Mouse (Mus musculus): ENCODE data around the gene Gnb4.

Gene Gnb4

DNA sequence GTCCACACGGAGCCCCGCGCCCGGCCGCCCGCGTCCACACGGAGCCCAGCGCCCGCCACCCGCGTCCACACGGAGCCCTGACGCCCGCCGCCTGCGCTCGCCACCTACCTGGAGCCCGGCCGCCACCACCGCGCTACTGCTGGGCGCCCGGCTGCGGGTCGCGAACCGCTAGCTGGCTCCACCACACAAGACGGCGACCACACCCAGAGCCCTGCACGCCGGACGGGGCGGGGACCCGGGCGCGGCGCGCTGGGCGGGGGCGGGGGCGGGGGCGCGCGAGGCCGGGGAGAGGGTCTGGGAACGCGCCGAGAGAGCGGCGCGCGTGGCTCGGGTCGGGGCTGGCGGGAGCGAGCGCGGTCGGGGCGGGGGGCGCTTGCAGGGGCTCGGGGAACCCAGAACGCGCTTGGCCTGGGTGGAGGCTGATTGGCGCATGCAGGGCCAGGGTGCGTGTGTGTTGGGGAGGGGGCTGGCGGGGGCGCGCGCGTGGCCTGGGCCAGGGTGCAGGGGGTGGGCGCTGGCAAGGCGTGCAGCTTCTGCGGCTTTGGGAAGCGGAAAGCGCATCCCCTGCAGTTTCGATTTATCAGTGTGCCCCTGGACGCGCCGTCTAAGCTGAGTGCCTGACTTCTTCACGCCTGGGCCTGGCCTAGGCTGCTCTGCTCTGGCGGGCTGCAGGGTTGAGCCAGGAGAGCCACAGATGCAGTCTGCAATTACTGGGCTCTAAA, at the start of gene Gnb4:
Gene Gnb4, minus strand, starts transcription at position 255 of the 722 bp plus-strand sequence.
- DNase-seq (ENCODE audit: low spot score): peak; percentile 24

DNA sequence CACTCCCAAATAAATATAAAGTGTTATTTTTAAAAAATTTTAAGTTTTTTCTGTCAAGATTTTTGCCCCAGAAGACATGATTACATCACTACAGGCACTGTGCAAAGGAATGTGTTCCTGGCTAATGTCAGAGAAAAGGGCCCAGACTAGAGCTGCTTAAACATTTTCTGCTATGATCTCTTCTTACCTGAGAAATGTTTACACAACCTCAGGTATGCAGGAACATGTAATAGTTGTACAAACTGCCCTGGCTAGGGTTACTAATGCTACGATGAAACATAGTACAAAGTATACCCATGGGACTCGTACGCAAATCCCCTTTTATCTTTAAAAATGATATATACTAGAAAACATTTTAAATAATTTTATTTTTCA, 45.2 kb upstream of the Gnb4 start:
- DNase-seq (ENCODE audit: low spot score): no peak

DNA sequence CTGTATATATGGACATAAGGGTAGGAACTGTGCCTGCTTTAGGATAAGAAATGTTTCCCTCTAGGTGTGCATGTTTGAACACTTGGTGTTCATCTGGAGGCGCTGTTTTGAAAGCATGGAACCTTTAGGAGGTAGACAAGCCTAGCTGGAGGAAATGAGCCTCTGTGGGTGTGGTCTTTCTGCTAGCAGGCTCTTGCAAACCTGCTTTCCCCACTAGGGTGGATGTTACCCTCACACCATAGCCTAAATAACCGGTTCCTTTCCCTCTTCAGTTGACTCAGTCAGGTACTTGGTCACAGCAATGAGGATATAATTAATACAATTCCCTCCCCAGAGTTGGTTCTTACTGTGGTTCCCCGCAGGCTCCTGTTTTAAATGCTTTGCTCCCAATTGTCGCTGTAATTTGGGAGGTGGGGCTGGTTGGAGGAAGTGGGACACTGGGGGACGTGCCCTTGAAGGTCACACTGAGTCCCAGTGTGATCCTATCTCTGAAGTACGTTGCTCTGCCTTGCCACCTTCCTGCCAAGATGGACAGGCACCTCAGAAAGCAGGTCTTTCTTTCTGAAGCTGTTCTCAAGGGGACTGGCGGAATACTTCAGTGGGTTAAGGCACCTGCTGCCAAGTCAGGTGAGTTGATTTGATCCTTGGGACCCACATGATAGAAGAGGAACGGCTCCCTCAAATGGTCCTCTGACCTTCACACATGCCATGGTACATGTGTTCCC, 44.6 kb upstream of the Gnb4 start:
- DNase-seq (ENCODE audit: low spot score): no peak

DNA sequence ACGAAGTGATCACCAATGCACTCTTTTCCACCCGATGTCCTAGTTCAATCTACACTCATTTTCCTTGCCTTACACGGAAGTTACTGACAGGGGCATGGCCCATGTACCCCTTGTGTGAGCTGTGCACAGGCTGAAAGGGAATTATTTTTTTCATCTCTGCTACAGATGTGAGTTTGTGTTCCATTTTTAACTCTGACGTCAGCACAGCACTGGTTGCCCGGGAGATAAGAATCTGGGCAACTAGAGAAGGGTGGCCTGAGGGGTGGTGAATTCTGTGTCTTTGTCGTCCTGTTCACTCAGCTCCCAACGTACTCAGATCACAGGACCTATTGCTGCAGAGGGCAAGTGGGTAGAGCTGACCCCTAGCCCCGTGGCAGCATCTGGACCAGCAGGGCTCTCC, 43.9 kb upstream of the Gnb4 start:
- DNase-seq (ENCODE audit: low spot score): no peak

DNA sequence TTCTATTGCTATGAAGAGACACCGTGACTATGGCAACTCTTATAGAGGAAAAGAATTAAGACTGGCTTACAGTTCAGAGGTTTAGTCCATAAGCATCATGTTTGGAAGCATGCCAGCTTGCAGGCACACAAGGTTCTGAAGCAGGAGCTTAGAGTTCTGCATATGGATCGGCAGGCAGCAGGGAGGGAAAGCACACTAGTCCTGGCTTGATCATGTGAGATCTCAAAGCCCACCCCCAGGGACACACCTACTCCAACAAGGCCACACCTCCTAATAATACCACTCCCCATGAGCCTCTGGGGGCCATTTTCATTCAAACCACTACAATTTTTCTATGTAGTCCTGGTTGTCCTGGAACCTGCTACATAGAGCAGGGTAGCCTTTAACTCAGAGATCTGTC, 43.1 kb upstream of the Gnb4 start:
- no peak for DNase-seq (ENCODE audit: low spot score)

DNA sequence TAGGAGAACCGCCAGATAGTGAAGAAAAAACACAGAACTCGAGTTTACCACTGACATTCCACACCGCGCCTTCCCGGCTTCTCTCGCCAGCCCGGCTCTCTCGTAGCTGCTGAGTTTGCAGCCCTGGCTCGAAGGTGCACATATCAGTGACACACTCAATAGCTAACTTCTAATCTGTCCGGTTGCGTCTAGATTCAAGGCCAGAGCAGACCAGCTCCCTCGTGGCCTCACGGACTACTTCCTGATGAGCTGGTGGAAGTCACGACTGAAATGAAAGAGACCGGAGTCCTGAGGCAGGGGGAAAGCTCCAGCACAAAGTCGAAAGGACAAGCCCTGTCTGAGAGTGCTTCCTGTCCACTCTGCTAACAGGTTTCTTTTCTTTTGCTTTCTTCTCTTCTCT, 42.4 kb upstream of the Gnb4 start:
- DNase-seq (ENCODE audit: low spot score): no peak

DNA sequence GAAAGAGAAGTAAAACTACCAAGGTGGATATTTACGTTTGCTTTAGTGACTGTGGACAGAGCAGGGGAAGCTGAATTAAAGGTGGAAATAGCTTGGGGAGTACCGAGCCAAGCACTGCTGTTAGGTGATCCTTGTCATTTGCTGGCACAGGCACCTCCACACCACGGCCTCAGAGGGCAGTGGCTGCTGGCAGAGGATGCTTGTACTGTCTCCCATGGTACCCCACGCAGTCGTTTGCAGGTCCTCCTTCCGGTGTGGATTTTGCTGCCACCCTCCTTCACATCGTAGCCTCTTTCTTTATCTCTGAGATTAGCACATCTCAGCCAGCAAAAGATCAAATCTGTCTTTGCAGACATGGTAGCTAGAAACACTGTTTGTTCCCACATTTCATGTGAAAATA, 42.0 kb upstream of the Gnb4 start:
- no peak for DNase-seq (ENCODE audit: low spot score)

DNA sequence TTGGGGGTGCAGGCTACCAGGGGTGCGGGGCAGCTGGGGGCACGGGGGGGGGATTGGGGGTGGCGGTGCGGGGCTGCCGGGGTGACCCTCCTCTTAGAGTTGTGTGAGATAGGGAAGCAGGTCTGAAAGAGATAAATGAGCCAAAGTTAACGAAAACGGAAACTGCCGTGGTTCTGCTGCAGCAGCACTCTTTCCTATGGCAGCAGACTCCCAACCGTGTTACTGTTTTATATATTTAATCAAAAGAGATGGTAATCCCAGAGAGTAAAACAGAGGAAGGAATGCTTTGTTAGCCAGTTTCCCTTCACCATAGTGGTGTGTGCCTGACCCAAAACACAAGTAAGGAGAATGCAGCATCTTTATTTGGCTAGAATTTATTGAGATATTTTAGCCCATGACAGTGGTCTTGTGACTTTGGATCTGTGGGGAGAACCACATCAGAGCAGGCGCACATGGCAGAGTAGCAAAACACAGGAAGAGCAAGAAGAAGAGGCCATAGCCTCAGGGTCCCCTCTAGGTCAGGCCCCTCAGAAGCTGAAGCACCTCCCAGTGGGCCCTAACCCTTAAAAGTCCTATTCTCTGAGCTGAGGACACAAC, 40.1 kb upstream of the Gnb4 start:
- no peak for DNase-seq (ENCODE audit: low spot score)

DNA sequence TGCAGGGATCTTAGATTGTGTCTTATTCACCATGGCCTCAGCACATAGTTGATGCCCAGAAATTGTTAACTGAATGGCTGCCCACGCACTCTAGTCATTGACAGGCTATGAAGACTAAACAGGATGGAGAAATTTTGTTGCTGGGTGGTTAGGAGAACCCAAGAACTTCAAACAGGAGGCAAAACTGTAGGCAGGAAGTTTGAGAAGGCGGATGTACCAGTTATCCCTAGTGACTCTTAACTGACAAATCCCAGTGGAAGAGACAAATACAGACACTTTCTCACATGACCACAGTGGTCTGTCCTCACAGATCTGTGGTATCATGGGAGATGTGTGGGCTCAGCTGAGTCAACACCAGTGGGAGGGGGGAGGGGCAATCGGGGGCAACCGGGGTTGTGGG, 39.6 kb upstream of the Gnb4 start:
- no peak for DNase-seq (ENCODE audit: low spot score)

DNA sequence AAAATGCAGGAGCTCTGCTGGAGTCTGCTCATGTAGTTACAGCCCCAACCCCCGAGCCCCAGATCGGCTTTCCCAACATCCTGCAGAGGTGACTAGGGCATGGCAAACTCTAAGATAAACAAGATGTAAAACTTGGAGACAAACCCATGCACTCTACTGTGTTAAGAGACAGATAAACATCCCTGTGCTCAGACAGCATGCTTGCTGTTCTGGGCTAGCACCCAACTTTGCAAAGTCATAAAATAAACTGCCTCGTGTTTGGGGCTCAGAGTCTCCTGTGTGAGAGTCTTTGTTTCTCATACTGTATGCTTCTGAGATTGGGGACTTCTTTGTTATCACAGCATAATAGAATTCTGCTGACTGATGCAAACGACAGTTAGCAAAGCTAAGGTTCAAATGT, 36.4 kb upstream of the Gnb4 start:
- DNase-seq (ENCODE audit: low spot score): no peak

DNA sequence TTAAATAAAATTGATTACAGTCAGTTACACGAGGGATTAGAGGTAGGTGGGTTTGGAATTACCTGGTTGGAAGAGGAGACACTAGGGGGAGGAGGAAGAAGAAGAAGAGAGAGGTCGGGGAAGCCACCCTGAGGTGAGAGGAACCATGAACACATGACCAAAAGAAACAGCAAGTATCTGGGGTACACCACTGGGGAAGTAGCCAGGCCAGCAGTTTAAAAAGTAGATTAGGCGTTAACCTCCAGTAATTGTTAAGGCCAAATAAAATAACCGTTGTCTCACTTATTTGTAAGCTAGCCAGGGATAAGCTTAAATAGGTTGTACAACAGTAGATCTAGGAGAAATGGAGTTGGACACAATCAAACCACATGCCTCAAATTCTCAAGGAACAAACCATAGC, 32.9 kb upstream of the Gnb4 start:
- DNase-seq (ENCODE audit: low spot score): no peak

DNA sequence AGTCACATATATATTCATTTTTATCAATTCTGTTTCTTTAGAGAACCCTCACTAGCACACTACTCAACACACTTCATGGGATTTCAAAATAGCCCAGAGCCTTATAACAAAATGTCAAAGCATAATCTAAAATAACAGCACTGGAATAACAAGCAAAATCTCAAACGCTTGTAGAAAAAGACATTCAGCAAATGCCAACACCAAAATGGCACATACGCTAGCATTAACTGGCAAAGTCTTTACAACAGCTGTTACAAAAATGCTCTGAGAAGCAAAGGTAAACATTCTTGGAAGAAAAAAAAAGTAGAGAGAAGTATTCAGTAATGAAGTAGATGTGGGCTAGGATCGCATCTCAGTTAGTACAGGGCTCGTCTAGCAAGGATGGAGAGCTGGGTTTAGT, 30.5 kb upstream of the Gnb4 start:
- no peak for DNase-seq (ENCODE audit: low spot score)

DNA sequence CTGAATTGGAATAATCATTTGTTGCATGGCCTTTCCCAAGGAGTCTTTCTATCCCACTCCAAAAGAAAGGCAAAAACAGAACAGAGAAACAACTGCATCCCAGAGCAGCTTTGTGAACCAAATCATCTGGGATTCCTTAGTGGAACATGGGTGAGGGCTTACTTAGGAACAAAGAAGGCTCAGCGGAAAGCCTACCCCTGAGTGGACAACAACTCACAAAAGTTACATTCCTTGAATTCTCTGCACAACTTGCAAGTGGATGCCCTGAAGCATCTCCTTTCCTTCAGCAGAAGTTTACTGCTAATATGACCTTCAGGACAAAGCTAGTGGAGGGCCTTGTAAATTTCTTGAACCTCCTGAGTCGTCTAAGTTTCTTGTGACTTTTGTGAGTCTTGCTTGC, 28.4 kb upstream of the Gnb4 start:
- no peak for DNase-seq (ENCODE audit: low spot score)

DNA sequence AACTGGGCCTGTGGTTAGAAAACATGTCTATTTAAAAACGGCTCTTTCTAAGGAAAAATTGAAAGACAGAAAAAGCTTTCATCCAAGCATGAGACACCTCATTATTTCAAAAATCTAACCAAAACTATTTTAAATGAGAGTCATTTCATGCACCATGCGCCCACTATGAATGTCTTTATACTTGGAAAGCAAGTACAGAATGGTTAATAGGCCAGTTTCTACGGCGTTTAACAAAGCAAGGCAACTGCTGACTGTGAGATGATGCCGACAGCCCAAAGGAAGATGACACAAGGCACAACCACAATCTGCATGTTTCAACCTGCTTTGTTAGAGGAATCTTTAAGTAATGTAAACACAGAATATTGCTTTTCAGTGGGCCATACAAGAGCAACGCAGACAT, 25.7 kb upstream of the Gnb4 start:
- no peak for DNase-seq (ENCODE audit: low spot score)

DNA sequence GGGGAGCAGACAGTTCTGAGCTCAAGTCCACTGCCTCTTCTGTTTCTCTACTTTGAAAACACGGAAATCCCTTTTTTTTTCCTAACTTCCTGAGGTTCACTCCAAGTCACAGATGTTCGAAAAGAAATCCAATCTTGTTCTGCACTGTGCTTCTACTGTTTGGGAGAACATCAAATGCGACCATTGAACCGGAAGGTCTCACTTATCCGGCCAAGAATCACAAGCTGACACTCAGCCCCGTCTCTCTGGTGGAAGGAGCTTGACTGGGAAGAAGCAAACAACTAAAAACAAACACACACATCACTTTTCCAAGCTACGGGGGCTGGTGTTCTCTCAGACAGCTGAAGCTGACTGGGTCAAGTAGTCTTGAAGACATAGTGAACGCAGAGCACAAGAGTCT, 21.9 kb upstream of the Gnb4 start:
- DNase-seq (ENCODE audit: low spot score): no peak

DNA sequence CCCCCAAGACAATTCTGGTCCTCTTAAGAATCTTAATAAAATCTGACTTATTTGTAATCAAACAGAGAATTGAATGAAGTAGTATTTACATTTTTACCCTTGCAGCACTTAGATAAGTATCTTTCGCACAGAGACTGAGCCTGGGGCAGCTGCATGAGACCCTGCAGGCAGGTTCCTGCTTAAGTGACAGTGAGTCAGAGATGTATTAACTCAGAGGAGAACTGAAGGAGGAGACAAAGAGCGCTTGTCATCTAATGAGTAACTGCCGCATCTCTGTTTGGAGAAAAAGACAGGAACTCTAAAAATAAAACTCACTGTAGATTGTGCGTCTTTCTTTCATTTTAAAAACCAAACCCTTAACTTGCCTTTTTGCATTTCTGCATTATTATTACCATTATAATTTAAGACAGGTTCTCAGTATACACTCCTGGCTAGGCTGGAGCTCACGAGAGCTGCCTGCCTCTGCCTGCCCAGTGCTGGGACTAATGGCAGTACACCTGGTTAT, 16.4 kb upstream of the Gnb4 start:
- no peak for DNase-seq (ENCODE audit: low spot score)

DNA sequence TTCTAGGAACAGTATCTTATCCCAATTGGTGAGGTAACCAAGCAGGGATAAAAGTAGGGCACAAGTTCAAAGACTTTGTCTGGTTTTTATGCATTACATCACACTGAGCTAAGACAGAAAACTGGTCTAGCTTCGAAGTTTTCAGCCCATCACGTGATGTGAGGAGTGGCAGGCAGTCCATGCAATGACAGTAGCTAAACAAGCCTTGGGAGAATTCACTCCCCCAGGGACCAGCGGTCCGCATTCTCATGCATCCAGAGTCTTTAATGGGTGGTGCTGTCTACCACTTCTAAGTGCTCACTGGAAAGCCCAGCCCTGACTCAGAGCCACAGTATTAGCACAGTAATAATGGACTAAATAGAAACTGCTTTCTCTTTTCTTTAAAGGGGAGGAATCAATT, 13.8 kb upstream of the Gnb4 start:
- DNase-seq (ENCODE audit: low spot score): peak; percentile 14

DNA sequence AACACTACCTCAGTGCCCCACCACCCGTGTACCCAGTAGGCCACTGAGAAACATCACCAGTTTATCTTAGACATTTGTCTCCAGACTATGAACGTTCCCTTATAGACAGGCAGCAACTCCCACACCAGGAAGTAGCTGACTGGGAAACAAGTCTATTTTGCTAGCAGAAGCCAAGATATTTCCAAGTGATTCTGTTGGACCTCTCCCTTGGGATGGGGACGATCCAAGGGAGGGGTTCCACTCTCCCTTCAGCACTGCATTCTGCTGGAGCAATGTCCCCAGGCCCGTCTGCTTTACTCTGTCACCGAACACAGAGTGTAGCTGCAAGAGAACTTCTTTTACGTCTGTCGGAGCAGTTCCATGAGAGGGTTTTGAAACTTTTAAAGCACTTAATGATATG, 11.8 kb upstream of the Gnb4 start:
- no peak for DNase-seq (ENCODE audit: low spot score)

DNA sequence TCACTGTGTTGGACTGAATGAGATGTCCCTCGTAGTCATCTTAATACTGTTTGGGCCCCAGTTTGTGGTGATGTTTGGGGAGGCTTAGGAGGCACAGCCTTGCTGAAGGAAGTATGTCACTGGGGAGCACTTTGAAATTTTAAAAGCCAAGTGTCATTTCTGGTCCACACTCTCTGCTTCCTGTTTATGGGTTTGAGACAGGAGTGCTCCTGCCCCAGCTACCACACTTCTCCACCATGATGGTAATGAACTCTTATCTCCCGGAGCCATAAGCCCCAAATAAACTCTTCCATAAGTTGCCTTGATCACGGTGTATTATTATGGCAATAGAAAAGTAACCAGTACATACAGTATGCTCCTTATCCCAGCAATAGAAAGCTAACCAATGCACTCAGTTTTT, 5.7 kb upstream of the Gnb4 start:
- no peak for DNase-seq (ENCODE audit: low spot score)

DNA sequence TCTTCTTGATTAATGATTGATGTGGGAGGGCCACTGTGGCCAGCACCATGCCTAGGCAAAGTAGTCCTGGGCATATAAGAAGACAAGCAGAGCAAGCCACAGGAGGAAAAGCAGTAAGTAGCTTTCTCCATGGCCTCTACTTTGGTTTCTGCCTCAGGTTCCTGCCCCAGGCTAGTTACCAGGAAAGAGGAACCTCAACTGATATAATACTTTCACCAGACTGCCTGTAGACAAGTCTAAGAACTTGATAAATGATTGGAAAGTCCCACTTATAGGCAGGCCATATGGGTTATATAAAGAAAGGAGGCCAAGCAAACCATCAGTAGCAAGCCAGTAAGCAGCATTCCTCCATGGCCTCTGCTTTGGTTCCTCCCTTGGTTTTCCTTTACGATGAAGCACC, 5.3 kb upstream of the Gnb4 start:
- no peak for DNase-seq (ENCODE audit: low spot score)

DNA sequence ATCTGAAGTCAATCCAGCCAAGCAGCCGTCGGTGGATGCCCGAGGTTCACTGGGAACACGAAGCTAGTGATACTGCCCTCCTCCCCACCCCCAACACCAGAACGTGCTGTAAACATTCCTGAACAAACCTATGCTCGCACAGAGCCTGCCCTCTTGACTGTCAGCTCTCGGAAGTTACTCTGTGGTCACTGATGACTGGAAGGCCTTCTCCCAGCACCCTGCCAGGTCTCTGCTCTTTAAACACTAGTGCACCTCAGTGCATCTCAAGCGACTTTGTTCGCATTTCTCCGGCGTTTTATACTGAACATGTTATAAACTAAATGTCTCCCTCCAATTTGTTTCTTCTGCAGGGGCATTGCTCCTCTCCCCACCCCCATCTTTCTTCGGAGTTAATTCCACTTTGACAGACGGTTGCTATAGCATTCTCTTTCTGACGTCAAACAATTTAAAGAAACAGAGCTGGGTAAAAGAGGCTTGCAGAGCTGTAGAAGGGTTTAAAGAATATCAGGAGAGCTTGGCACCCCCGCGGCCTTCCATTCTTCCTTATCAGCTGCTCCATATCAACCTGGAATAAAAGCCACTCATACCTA, 763 bp upstream of the Gnb4 start:
- DNase-seq (ENCODE audit: low spot score): no peak

DNA sequence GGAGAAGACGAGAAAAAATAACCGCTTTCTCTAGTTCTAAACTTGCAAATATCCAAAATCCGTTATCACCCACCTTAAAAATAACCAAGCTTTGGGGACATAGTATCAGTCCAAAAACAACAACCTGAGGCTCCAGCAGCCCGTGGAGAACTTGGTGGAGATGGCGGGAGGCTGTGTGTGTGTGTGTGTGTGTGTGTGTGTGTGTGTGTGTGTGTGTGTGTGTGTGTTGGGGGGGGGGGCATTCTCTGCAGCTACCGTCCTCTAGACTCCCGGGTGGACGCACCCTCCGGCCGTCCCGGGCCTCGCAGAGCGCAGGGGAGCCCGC, 417 bp downstream of the Gnb4 start:
- no peak for DNase-seq (ENCODE audit: low spot score)

DNA sequence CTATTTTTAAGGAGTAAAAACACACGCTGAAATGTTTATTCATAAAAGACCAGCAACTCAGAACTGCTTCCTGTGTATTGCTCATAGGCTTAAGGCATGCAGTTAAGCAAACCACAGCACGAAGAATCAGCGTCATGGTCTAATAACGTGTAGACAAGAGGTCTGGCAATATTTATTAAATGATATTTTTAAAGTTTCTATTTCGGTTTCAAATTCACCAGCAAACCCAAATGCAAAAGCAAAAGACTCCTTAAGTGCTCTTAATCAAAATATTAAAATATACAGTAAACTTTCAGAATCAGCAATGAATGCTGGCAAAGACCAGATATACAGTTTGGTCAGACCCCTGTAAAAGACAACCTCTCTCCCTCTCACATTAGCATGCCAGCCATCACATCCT, 1.0 kb downstream of the Gnb4 start:
- no peak for DNase-seq (ENCODE audit: low spot score)

Measured in urinary bladder, postnatal 14 days (tissue).